Mouse (Mus musculus): ENCODE measurements at regions not wholly inside any gene's neighbourhood (a gene's known extent, or its start where the extent isn't known, plus 50 kb on each side); places are given as distances from the start of the nearest gene placed in this dataset.

- no peak for DNase-seq (ENCODE audit: low spot score)
Observed at GRCm38 (mm10) chr11:64135766-64136165, 56.5 kb upstream of the Cox10 start.

- no peak for DNase-seq (ENCODE audit: low spot score)
Observed at GRCm38 (mm10) chr11:64135308-64135591, 56.0 kb upstream of the Cox10 start.

- DNase-seq (ENCODE audit: low spot score): no peak
Observed at GRCm38 (mm10) chr11:64134571-64135307, 55.5 kb upstream of the Cox10 start.

Measured in yolk sac, embryonic 10.5 days (tissue).